Mouse (Mus musculus) myocyte (in vitro differentiated cells): ENCODE measurements around the gene Xpo1. TPM values are rescaled to one million over a fixed set of nuclear protein-coding genes. Genes with fewer than 3 reads are reported as not detected.
A peak's percentile ranks its signal among the peaks of the same experiment; 100 is the strongest.

ENCODE experiments used
- H3K27me3 ChIP-seq: one replicate; pipeline ENCODE4 v1.6.1; 2011; ENCODE audit not compliant: control insufficient read depth, insufficient read depth, insufficient read length
- H3K36me3 ChIP-seq: one replicate; pipeline ENCODE4 v1.6.1; 2011; ENCODE audit not compliant: control insufficient read depth, insufficient read depth
- H3K4me2 ChIP-seq: one replicate; pipeline ENCODE4 v1.6.1; 2011; ENCODE audit warnings: low read depth, control low read depth
- H3K4me3 ChIP-seq: one replicate; pipeline ENCODE4 v1.5.1; 2011; ENCODE audit warnings: mild to moderate bottlenecking, control low read depth, moderate library complexity
- H3K79me2 ChIP-seq: one replicate; pipeline ENCODE4 v1.6.1; 2011; ENCODE audit not compliant: control insufficient read depth, insufficient read depth
- H3ac ChIP-seq: one replicate; pipeline ENCODE4 v1.6.1; 2011; ENCODE audit not compliant: control insufficient read depth, insufficient read length
- CEBPB ChIP-seq: IDR thresholded peaks from 2 replicates; pipeline ENCODE4 v1.6.1; 2011; ENCODE audit warnings: mild to moderate bottlenecking, moderate library complexity; ENCODE audit not compliant: poor library complexity, insufficient read depth, severe bottlenecking
- E2F4 ChIP-seq: IDR thresholded peaks from one replicate; pipeline ENCODE4 v1.6.1; 2011; ENCODE audit warnings: mild to moderate bottlenecking, control low read depth, moderate library complexity; ENCODE audit not compliant: insufficient read depth
- MAX ChIP-seq: IDR thresholded peaks from one replicate; pipeline ENCODE4 v1.6.1; 2011; ENCODE audit warnings: low read depth, mild to moderate bottlenecking, control low read depth
- MYOD1 ChIP-seq, 3 experiments: IDR thresholded peaks; one replicate each; pipeline ENCODE4 v1.6.1; 2011; ENCODE audit warnings: control low read depth in 2 of 3, low read depth in 2 of 3, mild to moderate bottlenecking in 2 of 3, moderate library complexity in 1 of 3; ENCODE audit not compliant: insufficient read length in 2 of 3, control insufficient read depth in 1 of 3
- MYOG ChIP-seq, 3 experiments: IDR thresholded peaks; one replicate each; pipeline ENCODE4 v1.6.1; 2011; ENCODE audit warnings: control low read depth in 2 of 3, low read depth in 2 of 3, mild to moderate bottlenecking in 2 of 3; ENCODE audit not compliant: insufficient read length in 2 of 3, control insufficient read depth in 1 of 3, insufficient read depth in 1 of 3
- POLR2A ChIP-seq: IDR thresholded peaks from one replicate; pipeline ENCODE4 v1.6.1; 2011; ENCODE audit warnings: low read depth, mild to moderate bottlenecking, control low read depth, moderate library complexity; ENCODE audit not compliant: insufficient read length
- POLR2AphosphoS2 ChIP-seq: IDR thresholded peaks from one replicate; pipeline ENCODE4 v1.6.1; 2011; ENCODE audit warnings: low read depth, control low read depth; ENCODE audit not compliant: insufficient read length
- REST ChIP-seq: IDR thresholded peaks from one replicate; pipeline ENCODE4 v1.6.1; 2011; ENCODE audit warnings: mild to moderate bottlenecking, control low read depth, moderate library complexity; ENCODE audit not compliant: insufficient read depth, insufficient read length
- SRF ChIP-seq: IDR thresholded peaks from one replicate; pipeline ENCODE4 v1.6.1; 2011; ENCODE audit warnings: low read depth; ENCODE audit not compliant: control insufficient read depth, insufficient read length
- TCF12 ChIP-seq: IDR thresholded peaks from one replicate; pipeline ENCODE4 v1.6.1; 2011; ENCODE audit warnings: mild to moderate bottlenecking, control low read depth; ENCODE audit not compliant: poor library complexity, insufficient read depth, severe bottlenecking
- TCF3 ChIP-seq: IDR thresholded peaks from one replicate; pipeline ENCODE4 v1.6.1; 2011; ENCODE audit warnings: low read depth, control low read depth; ENCODE audit not compliant: insufficient read length
- USF1 ChIP-seq: IDR thresholded peaks from one replicate; pipeline ENCODE4 v1.6.1; 2011; ENCODE audit warnings: low read depth, mild to moderate bottlenecking, control low read depth, moderate library complexity
- polyA plus RNA-seq: library from polyadenylated mRNA; unstranded; fragments of >200 nt; fragmentation: generic; extraction: Trizol; gene quantifications from one replicate; pipeline ENCODE4 v1.2.1, GENCODE M21; 2012; ENCODE audit warnings: missing spikeins

Xpo1 gene
- polyA plus RNA-seq, 1 experiment: 20.8 TPM

DNA sequence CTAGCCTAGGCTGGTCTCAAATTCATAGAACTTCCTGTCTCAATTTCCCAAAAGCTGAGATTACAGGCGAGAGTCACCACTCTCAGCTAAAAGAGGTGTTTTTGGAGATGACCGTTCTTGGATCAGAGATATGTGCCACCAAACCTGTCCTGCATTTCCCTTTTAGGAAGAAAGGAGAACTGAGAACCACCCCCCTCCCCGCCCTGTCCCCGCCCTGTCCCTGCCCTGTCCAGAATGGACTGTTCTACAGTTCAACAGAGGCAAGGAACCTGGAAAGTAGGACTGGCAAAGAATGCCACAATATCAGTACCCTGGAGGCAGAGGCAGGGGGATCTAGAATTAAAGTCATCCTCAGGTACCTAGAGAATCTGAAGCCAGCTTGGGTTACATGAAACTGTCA, 19.8 kb upstream of the Xpo1 start:
- TF ChIP-seq CEBPB (no peak), POLR2A (no peak), USF1 (no peak), POLR2AphosphoS2 (no peak), TCF12 (no peak), SRF (no peak), E2F4 (no peak), REST (no peak)
- Histone ChIP-seq H3K36me3 (no peaks in the 10 kb centered on the region), H3K4me2 (no peak overlapping the region), H3K4me3 (no peak overlapping the region), H3K79me2 (no peaks in the 10 kb centered on the region), H3K27me3 (no peaks in the 10 kb centered on the region), H3ac (no peak overlapping the region)

DNA sequence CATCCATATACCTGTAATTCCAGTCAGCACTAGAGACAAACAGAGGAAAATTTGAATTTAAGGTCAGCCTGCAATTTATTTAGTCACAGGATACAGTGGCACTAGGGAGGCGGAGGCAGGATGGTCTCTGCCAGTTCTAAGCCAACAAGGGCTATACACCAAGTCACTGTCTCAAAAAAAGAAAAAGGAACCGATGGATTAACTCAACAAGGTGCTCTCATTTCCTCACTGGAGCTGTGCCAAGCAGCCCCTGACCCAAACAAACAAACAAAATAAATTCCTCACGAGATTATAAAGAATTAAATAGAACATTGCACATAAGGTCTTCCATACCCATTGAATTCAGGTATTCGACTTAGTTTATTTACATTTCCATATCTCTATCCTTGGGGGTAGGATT, 1.9 kb upstream of the Xpo1 start:
- Histone ChIP-seq H3K4me2 (no peak overlapping the region), H3K79me2 (peaks cover 28% of the 10 kb centered on the region), H3ac (no peak overlapping the region), H3K27me3 (no peaks in the 10 kb centered on the region), H3K36me3 (no peaks in the 10 kb centered on the region), H3K4me3 (no peak overlapping the region)
- TF ChIP-seq E2F4 (no peak), POLR2AphosphoS2 (no peak), TCF3 (no peak), MYOD1 (IDR thresholded peaks at IDR 0.05; ENCODE audit: control insufficient read depth in 1 of 3, insufficient read length in 2 of 3, low read depth in 2 of 3) (no peak), POLR2A (no peak), USF1 (no peak), TCF12 (no peak), SRF (no peak), MAX (no peak), REST (no peak), CEBPB (no peak), MYOG (IDR thresholded peaks at IDR 0.05; ENCODE audit: control insufficient read depth in 1 of 3, insufficient read depth in 1 of 3, insufficient read length in 2 of 3, low read depth in 2 of 3) (no peak)

DNA sequence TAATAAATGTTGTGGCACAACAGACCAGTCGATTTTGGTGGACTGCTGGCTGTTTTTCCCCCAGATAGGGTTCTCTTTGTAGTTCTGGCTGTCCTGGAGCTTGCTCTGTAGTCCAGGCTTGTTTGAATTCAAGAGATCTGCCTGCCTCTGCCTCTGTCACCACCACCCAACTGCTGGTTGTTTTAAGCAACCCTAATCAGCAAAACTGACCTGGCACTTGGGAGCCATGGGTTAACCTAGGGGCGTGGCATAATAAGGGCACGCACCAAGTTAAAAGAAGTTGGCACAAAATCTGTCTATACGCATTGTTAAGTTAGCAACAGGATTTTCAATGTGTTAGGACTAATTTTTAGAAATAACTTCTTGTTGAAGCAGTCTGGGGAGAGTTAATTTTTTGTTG, 1.3 kb upstream of the Xpo1 start:
- Histone ChIP-seq H3K4me3 (peak overlapping the region; percentile 99), H3ac (peak overlapping the region; percentile 80), H3K36me3 (no peaks in the 10 kb centered on the region), H3K4me2 (peak overlapping the region; percentile 79), H3K79me2 (peaks cover 34% of the 10 kb centered on the region), H3K27me3 (no peaks in the 10 kb centered on the region)
- no peak for TF ChIP-seq TCF3

DNA sequence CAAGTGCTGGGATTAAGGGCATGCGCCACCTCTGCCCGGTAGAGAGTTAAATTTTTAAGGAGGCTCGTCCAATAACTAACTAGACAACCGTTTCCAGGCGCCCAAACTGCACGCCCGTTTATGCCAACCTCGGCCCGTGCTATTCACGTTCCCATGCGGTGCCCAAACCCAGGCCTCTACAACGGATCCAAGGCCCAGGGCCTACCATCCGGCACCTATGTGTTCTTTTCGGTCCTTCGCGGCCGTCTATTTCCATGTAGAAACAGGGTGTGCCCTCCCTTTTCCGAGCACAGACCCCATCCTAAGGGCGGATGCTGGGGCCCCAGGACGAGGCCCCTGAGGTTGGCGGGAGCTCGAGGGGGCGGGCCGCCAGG, 801 bp upstream of the Xpo1 start:
- TF ChIP-seq USF1: no peak
- TF ChIP-seq MAX: no peak
- no peak for TF ChIP-seq E2F4
- TF ChIP-seq SRF: no peak
- no peak for TF ChIP-seq MYOG (IDR thresholded peaks at IDR 0.05; ENCODE audit: control insufficient read depth in 1 of 3, insufficient read depth in 1 of 3, insufficient read length in 2 of 3, low read depth in 2 of 3)
- TF ChIP-seq MYOD1 (IDR thresholded peaks at IDR 0.05; ENCODE audit: control insufficient read depth in 1 of 3, insufficient read length in 2 of 3, low read depth in 2 of 3): no peak
- TF ChIP-seq CEBPB: no peak
- H3K4me3 ChIP-seq: peak overlapping the region; percentile 99

DNA sequence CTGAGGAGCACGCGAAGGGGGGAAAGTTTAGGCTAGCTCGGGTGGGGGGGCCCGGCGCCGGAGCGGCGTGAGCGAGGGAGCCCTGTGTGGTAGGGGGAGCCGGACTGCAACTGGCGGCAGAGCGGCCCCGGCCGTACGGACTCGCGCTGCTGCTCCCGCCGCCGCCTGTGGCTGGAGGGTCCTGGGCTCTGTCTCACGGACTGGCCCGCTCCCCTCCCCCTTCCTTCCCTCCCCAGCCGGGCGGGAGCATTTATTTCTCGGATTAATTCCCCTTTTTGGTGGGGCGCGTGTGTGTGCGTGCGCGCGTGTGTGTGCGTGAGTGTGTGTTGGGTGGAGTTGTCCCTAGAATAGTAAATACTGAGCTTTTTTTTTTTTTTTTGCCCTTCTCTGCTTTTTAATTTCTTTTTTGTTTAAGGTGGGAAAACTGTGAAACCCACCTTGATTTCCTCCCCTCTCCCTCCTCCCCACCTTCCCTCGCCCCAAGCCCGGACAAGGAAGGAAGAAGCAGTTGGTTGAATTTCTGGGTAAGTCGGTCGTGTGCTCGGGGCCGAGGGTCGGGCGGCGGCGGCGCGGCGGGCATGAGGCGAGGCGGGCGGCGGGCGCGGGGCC, 457 bp downstream of the Xpo1 start:
- TF ChIP-seq MAX: no peak
- no peak for TF ChIP-seq TCF12
- TF ChIP-seq TCF3: no peak
- TF ChIP-seq REST: no peak
- no peak for TF ChIP-seq CEBPB
- no peak for TF ChIP-seq USF1
- no peak for TF ChIP-seq SRF
- TF ChIP-seq POLR2AphosphoS2: no peak
- no peak for TF ChIP-seq POLR2A
- no peak for TF ChIP-seq MYOG (IDR thresholded peaks at IDR 0.05; ENCODE audit: control insufficient read depth in 1 of 3, insufficient read depth in 1 of 3, insufficient read length in 2 of 3, low read depth in 2 of 3)
- no peak for TF ChIP-seq MYOD1 (IDR thresholded peaks at IDR 0.05; ENCODE audit: control insufficient read depth in 1 of 3, insufficient read length in 2 of 3, low read depth in 2 of 3)
- no peak for TF ChIP-seq E2F4
- Histone ChIP-seq H3K4me2 (peak overlapping the region; percentile 99), H3K4me3 (peak overlapping the region; percentile 99), H3K36me3 (no peaks in the 10 kb centered on the region), H3K27me3 (no peaks in the 10 kb centered on the region), H3ac (peak overlapping the region; percentile 80), H3K79me2 (peaks cover 51% of the 10 kb centered on the region)

More for the DNA sequence above, 801 bp upstream of the Xpo1 start:
- peak overlapping the region; percentile 79 for H3K4me2 ChIP-seq
- peak overlapping the region; percentile 80 for H3ac ChIP-seq
- no peaks in the 10 kb centered on the region for H3K27me3 ChIP-seq
- no peaks in the 10 kb centered on the region for H3K36me3 ChIP-seq
- H3K79me2 ChIP-seq: peaks cover 39% of the 10 kb centered on the region
